Mouse (Mus musculus) right cerebral cortex, postnatal 4 days (tissue): Measurements from ENCODE around the gene Fchsd2.

Source experiments
- DNase-seq: peaks from one replicate; pipeline ENCODE4 v3.0.0-alpha.2; 2022

The Fchsd2 gene

DNA sequence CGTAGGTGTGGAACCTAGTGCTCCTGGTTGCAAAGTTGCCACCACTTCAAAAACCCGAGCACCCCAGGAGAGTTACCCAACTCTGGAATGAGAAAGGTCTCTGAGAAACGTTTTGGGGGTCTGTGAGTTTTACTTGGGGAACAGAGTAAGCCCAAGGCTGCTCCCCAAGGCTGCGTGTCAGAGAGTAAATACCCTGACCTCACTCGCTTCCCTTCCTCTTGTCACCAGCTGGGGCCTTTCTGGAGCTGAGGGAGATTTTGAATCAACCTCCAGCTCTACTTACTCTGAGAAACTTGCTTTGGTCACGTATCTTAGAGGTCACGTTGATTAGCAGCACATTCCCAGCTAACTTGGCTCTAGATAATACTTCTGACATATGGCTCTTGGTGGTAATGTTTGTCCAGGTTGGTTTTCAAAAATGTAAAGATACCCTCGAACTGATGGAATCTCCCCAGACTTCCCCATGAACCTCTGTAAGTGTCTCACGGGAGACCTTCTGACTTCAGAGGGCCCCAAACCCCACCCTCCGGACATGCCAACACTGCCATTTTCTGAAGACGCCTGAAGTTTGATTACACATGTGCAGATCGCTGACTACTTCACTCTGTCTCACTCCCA lies 20.4 kb upstream of the Fchsd2 start:
- no peak for DNase-seq

DNA sequence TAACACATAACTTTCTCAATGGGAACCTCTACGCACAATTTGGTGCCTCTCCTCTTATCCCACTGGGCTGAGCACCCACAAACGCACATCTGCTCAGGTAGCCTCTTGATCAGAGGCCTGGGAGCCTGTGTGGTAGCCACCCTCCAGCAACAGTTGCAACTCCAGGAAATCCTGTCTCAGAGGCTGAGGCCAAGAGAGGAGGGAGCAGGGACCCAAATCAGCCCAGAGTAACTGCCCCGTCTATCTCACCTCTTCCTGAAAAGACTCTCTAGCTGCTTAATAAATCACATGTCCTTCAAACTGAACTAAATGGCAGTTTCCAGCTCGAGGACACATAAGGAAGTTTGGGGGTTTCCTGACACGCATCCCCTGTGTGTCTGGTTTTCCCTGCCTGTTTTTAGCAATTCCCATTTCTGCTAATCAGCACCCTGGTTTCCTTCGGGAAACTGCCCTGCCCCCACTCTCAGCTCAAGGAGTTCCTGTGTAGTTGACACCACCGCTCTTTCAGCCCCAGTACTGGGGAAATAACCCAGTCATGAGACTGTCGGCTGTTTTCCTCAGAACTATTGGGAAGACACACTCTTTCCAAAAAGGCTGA lies 18.4 kb upstream of the Fchsd2 start:
- DNase-seq: no peak

DNA sequence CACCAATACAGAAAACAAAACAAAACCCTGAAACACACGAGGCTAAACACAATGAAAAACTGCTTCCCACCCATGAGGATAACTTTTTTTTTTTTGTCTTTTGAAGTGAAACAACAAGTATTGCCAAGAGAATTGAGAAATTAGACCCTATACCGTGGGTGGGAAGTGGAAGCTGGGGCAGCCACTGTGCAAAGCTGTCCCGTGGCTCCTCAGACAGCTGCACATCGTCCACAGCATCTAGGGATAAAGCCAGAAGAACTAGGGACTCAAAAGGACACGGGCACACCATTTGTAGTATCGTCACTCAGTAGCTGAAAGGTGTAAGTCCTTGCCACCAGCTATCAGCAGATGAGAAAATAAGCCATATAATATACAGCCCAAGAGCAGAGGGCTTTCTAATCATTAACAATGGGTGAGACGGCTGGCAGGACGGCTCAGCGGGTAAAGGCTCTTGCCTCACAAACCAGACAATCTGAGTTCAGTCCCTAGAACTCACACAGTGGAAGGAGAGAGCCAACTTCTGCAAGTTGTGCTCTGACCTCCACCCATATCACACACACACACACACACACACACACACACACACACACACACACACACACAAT lies 9.0 kb upstream of the Fchsd2 start:
- DNase-seq: no peak

DNA sequence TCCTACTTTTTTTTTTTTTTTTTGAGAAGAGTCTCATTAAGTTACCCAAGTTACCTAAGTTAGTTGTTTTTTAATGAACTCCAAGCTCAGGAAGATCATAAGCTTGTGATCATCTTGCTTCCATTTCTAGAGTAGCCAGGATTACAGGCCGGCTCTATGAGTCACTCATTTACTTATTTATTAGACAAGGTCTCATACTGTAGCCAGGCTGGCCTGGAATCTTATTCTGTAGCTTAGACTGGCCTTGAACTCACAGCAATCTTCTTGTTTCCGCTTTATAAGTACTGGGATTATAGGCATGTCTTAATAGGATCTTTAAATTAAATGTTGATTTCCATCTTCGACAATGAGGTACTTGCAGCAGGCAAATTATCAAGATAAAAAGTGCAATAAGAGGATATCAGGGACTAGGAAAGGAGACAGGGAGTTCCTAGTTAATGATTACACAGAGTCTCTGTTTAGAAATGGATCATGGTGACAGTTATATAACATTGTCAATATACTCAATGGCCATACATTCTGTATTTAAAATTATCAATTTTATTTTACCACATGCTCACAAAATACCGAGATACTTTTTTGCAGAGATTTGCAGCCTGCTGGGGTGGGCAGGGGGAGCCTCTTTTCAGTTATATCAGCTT lies 7.7 kb upstream of the Fchsd2 start:
- DNase-seq: no peak

DNA sequence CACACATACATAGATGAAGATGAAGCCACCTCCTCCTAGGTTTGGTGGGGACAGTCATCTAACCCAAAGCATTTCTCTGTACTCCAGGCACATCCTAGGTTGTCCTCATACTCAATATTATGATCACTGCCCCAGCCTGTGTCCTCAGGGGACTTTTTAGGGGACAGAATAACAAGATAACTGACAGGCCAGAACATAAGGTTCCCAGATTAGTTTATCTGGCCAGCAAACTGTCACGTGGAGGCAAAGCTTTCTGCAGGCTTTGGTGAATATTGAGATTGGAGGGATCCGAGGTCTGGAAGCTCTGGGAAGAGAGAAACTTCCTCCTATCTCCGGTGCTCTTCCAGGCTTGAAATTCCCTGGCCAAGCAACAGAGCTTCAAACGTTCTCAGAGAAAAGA lies 6.9 kb upstream of the Fchsd2 start:
- no peak for DNase-seq

DNA sequence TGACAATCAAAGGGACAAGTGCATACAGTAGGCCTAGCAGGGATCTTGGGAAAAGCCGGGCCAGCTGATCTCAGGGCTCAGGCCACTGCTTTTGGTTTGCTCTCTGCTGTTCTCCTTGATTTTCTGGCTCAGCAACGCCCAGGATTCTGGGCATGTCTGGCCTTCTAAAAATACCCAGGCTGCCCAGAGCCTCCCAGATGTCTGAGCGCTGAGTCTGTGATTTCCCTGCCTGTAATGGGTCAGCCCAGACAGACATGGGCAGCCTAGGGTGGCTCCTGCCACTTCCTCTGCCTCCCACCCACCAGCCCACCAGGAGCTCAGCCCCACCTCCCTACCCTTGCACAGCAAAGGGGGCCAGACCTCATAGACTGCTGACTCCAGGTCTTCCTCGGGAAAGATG lies 4.0 kb upstream of the Fchsd2 start:
- no peak for DNase-seq

DNA sequence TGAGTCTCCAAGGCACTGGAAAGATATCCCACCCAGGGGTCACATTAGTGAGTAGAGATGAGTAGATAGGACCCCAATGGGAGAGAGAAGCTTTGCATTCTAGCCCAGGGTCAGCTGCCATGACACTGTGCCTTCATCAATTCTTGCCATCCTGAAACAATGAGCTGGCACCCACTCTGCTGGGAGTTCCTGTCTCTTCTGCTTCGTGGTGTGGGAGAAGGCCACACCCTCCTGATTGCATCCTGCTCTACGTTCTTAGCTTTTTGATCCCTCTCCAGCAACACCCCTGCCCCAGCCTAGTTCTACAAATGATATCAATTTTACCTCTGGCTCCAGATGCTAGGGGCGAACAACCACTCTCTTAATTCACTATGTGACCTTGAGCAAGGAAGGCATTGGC lies 3.4 kb upstream of the Fchsd2 start:
- no peak for DNase-seq

DNA sequence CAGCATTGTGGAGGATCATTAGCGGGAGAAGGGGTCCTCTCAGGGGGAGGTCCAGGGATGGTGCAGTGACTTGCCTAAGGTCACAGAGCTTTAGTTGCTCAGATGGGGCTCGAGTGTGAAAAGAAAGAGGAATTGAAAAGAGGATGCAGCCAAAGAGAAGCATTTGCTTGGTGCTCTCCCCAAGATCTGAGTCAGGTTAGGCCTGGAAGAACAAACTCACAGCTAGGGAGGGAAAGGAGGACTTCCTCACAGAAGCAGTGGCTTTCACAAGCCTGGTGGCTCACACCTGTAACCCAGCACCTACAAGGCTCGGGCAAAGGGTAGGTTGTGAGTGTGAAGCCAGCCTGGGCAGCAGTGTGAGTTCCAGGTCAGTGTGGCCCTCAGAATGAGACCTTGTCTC lies 568 bp downstream of the Fchsd2 start:
- DNase-seq: no peak

DNA sequence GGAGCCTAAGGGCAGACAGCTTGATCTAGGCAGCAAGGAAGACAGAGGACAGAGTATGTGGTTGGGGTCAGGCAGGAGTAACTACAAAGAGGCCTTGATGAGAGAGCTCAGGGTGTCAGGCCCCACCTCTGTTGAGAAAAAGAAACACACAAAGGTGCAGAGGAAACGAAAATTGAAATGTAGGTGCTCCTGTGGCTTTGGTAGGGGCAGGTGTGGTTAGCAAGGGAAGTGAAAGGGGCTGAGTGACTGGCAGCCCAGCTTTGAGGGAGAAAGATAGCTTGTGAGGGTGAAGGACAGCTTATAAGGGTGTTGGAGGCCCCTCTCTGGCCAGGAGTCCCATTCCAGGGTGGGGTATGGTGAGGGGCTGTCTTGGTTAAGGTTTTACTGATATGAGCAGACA lies 2.1 kb downstream of the Fchsd2 start:
- DNase-seq: no peak

DNA sequence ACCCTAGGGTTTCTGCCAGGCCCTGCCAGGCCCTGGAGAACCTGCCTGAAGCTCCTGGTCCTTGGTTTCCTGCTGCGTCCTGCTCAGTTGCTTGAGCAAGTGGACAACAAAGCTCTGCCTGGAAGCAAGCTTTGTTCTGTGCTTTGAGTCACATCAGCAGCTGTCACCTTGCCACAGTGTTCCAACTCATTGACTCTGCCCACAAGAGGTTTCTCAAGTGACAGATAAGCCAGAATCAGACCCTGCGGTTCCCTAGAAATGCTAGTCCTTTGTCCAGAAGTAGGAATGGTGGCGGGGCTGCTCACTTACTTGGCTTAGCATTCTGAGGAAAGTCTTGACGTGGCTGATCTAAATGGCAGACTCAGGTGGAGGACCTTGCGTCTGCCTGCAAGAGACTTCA lies 2.9 kb downstream of the Fchsd2 start:
- DNase-seq: no peak

DNA sequence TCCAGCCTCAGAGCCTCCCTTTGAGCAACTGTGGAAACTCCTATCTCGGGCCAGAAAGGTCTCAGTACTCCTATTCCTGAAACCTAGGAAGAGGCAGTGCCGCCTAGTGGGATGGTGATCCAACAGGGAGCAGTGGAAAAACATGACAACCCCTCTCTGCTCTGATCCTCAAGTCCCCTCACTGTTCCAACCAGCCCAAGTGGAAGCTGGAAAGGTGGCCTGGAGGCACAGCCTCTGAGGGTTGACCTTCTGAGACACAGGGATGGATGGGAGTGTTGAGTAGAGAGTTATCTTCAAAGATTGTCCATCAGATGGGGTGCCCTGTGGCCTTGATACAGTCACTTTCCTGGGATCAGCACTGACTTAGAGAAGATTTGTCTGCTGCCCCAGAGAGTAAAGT lies 3.9 kb downstream of the Fchsd2 start:
- no peak for DNase-seq

DNA sequence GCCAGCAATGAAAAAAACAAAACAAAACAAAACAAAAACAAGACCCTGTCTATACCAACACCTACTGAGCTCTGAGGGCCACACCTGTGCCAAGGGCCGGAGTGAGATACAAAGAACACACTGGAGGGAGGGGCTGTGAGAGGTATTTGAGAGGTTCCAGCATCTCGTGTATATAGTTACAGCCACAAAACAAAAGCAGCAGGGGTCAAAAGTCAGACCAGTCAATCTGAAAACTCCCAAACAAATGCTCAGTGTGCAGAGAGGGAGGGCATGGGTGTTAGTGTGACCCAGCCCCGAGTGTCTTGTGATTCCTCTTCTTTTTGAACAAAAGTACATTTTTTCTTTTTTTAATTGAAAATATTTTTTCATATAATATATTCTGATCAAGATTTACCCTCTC lies 4.4 kb downstream of the Fchsd2 start:
- no peak for DNase-seq

DNA sequence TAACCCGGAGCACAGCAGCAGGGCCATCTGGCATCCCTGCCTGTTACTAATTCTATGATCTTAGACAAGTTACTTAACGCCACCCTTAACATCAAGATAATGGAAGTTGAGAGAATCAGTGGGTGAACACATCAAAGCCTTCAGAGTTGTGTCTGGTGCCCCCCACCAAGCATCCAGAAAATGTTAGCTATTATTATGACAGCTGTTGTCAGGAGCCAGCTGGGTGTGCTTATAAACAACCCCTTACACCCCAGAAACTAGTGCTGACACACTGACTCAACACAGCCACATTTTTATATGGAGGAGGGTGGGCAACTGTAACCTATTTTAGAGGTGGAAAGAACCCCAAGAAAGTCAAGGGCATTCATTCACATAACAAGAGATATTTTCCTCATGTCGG lies 7.3 kb downstream of the Fchsd2 start:
- no peak for DNase-seq

DNA sequence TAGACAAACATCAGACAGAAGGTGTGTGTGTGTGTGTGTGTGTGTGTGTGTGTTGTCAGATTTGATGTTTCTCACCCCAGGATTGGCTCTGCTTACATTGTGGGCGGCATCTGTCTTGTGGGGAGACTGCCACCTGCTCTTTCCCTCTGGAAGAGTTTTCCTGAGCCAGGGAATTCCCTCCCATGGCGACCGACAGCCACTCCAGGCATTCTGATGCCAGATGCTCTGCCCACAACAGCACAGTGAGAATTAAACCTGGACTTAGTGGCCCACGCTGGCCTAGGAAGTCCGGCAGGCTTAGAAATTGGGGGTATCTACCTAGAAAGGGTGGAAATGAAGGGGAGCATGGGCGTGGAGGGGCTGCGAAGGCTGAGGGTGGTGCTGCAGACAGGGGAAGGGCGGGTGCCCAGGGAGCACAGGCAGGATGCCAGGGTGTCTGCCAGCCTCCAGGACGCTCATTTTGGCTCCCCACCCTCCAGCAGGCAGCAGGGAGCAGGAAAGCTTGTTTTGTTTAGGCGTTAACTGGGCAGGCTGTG lies 8.6 kb downstream of the Fchsd2 start:
- peak; percentile 66 for DNase-seq

DNA sequence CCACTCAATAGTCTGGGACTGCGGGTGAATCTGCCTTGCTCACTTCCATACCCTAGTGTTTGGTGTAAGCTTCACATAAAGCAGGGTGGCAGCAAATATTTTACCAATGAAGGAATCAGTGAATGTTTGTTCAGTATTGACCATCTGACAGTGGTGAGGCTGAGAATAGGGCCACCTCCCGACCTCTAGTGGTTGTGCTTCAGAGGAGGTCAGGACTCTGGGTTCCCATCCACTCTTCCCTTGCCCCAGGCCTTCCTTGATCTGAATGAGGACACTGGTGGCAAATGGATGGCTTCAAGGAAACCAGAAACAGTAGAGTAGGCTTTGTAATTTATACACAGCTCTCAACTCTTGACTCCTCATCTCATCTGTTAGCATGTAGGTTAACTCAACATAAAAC lies 14.0 kb downstream of the Fchsd2 start:
- no peak for DNase-seq

DNA sequence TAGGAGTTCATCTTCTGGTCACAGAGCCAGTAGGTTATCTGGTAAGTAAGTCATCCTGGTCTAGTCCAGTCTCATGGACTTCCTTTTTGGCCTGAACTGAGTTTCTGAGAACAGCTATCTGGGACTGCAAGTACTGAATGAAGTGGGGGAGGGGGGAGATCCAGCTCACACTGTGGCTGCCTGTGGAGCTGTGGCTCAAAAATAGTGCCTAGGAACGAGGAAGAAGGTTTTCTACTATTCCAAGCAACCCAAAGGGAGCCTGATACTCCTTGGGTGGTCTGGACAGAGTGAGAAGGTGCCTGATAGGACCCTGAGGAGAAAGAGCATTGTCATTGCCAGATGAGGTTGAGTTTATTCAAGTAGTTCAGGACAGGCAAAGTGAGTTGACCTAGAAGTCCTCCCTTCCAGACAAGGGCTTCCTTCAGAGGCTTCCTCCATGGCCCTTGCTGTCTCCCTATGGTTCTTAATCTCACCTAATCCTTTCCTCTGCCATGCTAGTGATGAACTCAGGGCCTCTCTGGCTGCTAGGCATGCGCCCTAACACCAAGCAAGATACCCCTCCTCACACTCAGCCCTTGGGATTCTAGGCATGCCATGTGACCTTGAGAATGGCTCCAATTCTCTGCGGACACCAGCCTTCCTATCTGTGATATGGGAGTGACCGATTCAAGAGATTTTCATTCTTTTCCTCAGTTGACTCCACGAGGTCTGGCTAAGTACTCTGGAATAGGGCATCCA lies 14.6 kb downstream of the Fchsd2 start:
- DNase-seq: no peak

DNA sequence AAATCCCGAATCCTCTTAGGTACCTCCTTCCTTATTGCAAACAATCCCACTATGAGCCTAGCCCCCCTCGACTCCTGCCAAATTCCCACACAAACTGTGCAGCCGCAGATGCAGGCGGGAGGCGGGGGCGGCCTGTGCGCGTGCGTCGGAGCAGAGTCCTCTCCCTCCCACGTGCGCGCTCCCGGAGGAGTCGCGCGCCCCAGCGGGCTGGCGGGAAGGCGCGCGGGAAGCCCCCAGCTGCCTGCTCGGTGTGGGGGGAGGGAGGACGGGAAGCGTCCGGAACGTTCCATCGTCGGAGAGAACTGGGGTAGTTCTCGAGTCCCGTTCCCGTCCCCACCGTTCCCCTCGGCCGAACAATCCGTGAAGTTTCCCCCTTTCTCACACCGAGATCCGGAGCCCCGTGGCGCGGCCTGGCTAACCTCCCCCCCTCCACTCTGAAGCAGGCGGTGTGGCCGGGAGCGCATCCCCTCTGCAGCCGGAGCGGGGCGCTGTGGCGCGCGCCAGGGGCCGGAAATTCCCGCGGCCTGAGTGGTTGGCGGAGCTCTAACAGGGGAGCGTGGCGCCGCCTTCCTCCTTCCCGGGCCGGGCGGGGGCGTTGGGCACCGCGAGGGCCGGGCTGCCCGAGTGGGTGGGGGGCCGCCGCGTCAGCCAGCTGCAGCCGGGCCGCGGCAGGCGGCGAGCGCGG lies 15.4 kb downstream of the Fchsd2 start:
- peak; percentile 98 for DNase-seq

DNA sequence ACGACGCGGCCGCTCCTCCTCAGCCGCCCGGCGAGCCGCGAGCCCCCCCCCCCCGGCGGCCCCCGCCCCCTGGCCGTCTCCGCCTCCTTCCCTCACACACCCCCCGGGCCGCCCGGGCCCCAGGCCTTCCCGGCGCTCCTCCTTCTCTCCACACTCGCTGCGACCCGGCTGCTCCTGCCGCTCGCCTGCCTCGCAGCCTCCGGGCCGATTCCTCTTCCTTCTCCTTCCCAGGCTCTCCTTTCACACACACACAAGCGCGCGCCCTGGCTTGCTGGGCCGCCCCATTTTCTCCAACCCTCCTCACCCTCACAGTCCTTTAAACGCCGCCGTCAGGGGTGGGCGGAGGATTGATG lies 16.0 kb downstream of the Fchsd2 start:
- DNase-seq: no peak

DNA sequence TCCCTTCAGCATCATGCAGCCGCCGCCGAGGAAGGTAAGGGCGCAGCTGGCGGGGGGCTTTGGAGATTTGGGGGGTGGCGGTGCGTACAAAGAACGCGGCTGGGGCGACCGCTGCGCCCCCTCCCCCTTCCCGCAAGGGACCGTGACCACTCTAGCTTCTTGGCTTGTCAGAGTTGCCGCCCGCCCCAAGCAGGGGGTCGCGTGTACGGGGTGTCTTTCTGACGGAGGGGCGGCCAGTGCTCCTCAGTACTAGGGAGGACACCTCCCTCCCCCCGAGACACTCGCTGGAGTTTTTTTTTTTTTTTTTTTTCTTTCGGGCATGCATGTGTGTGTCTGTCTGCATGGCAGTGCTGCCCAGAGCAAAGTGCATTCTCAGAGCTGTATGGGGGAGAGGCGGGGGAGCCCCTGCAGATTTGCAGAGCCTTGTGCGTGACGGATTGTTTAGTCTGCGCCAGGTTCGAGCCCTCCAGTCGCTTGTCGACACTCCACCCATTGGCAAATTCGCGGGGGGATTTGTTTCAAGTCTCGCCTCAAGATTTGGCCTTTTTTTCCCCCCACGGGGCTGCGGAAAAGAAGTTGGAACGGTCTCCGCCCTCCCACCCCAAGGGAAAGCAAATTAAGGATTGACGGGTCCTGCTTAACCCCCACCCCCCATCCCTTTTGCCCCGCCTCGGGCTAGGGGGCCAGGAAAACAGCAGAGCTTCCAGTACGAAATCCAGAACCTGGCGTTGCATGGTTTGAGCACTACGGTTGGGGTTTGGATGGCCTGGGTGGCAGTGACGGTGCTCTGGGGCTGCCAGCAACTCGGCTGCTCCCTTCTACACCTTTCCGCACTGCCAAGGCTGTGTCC lies 16.6 kb downstream of the Fchsd2 start:
- DNase-seq: peak; percentile 60

DNA sequence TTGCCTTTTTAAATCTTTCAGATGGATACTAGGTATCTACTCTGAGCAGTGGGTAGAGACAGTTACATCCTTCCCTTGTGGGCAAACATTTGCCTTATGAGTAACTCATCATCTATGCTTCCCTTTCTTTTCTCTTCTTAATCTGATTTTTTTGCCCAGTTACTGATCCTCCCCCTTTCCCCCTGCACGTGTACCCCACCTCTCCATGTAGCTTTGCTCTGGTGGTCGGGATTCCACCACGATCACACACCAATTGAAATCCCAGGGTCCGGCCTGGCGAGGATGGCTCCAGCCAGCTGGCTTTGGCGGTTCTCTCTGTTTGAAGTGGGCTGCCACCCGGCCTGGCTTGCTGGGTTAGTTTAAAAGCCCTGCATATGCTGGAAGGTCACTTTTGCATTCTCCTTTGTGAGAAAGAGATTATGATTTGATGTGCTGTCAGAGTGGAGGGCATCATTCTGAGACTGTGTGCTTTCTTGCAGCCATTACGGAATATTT lies 17.2 kb downstream of the Fchsd2 start:
- peak; percentile 25 for DNase-seq

DNA sequence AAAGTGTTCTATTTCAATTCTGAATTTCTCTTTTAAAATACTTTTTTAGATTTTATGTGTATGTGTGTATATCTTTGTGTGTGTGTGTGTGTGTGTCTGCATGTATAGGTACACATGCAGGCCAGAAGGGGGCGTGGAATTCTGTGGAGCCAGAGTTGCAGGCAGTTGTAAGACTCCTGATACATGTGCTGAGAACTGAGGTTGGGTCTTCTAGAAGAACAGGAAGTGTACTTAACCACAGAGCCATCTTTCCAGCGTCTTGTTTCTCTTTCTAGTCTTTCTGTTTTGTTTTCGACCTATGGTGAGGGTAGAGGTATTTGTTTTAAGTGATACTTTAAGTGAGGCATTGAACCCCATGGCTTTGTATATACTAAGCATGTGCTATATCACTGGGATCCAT lies 20.7 kb downstream of the Fchsd2 start:
- no peak for DNase-seq

DNA sequence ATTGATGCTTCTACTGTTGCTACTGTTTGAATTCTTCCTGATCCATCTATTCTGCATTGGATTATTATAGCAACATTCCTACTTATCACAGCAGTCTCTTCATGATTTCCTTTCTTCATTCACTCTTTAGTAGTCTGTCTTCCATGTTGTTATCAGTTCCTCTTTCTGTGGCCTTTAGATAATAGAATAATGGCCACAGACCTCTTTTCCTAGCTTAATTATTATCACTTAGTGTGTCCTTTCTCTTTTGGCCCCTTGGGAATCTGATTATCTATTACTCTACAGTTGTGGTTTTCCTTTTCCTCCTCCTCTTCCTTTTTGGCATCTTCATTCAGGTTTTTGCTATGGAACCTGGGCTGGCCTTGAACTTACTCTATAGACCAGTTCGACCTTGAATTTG lies 21.7 kb downstream of the Fchsd2 start:
- no peak for DNase-seq
